Mouse (Mus musculus) right cerebral cortex, postnatal 36 days (tissue): Measurements from ENCODE around the gene Arpp19.

Experiments used
- DNase-seq, 2 experiments: peaks; one replicate each; pipeline ENCODE4 v3.0.0; 2022; ENCODE audit warnings: low spot score in 2 of 2, mixed read lengths in 1 of 2

Arpp19 gene

GRCm38 (mm10) chr9:75100157-75100781 lies 62.9 kb downstream of the Arpp19 start:
- DNase-seq: no peak

- DNase-seq: no peak
Measured at GRCm38 (mm10) chr9:75102131-75102530, 64.7 kb downstream of the Arpp19 start.
